Mouse (Mus musculus) heart, adult 2 months (tissue): ENCODE results near the gene Spred2.

Experiments
- CTCF ChIP-seq: fragments of 200-600 bp; IDR thresholded peaks from 2 replicates; pipeline ENCODE4 v1.8.1; 2022; ENCODE audit warnings: antibody characterized with exemption, mild to moderate bottlenecking, moderate library complexity
- EP300 ChIP-seq: fragments of 200-500 bp; IDR thresholded peaks from 2 replicates; pipeline ENCODE4 v1.6.1; 2011; ENCODE audit warnings: low read depth, low read length, control low read depth; ENCODE audit not compliant: insufficient read depth

- no peak for TF ChIP-seq CTCF
- TF ChIP-seq EP300, result no peak
Measured at GRCm38 (mm10) chr11:19932983-19933511, 8.9 kb downstream of the Spred2 start.
